Mouse (Mus musculus): ENCODE data around the gene Cend1. TPM values are rescaled to one million over a fixed set of nuclear protein-coding genes. Genes with fewer than 3 reads are reported as not detected.

Gene Cend1
- total RNA-seq, 2 experiments from 2014 or later = 279 to 288 TPM

- no peak overlapping the region for H3K4me3 ChIP-seq
- peak in 1 of 2 experiments; percentile 47 for DNase-seq (ENCODE audit: extremely low spot score in 1 of 2, low spot score in 2 of 2)
- peak; percentile 81 for TF ChIP-seq CTCF (IDR thresholded peaks at IDR 0.05)
- H3K27ac ChIP-seq = no peak overlapping the region
- intact Hi-C loops (cut with DNase I) = loop anchor here (5.0 kb wide), 1 partner anchor 67 kb away; the partner anchor contains the start of genes Deaf1 and Tmem80
Observed at GRCm38 (mm10) chr7:141394771-141395170, 34.5 kb downstream of the Cend1 start.

- intact Hi-C loops (cut with DNase I) = loop anchor here (5.0 kb wide), 1 partner anchor 67 kb away; the partner anchor contains the start of genes Deaf1 and Tmem80
Observed at GRCm38 (mm10) chr7:141394158-141394557, 35.1 kb downstream of the Cend1 start.

GRCm38 (mm10) chr7:141392552-141393222 is 36.6 kb downstream of the Cend1 start:
- Histone ChIP-seq H3K4me3 (peak overlapping the region; percentile 82), H3K27ac (peak overlapping the region; percentile 83)
- no peak for TF ChIP-seq CTCF (IDR thresholded peaks at IDR 0.05)
- no peak for DNase-seq (ENCODE audit: extremely low spot score in 1 of 2, low spot score in 2 of 2)
- intact Hi-C loops (cut with DNase I) = loop anchor here (5.0 kb wide), 1 partner anchor 65 kb away; the partner anchor contains the start of genes Deaf1 and Tmem80

More at GRCm38 (mm10) chr7:141394158-141394557, 35.1 kb downstream of the Cend1 start:
- DNase-seq (ENCODE audit: extremely low spot score in 1 of 2, low spot score in 2 of 2) = no peak
- Histone ChIP-seq H3K27ac (no peak overlapping the region), H3K4me3 (no peak overlapping the region)
- TF ChIP-seq CTCF (IDR thresholded peaks at IDR 0.05) = no peak

GRCm38 (mm10) chr7:141391625-141392551 is 37.4 kb downstream of the Cend1 start, which contains the start of gene Taldo1:
Taldo1 (plus strand) TSS chr7:141392199.
- DNase-seq (ENCODE audit: extremely low spot score in 1 of 2, low spot score in 2 of 2) = peak; percentile 94 to 95
- Histone ChIP-seq H3K27ac (peak within 1 kb of the TSS; percentile 83), H3K4me3 (peak within 1 kb of the TSS; percentile 82)
- intact Hi-C loops (cut with DNase I) = loop anchor here (5.0 kb wide), 1 partner anchor 65 kb away; the partner anchor contains the start of genes Deaf1 and Tmem80
- no peak for TF ChIP-seq CTCF (IDR thresholded peaks at IDR 0.05)

GRCm38 (mm10) chr7:141390326-141391259 is 38.7 kb downstream of the Cend1 start:
- no peak for DNase-seq (ENCODE audit: extremely low spot score in 1 of 2, low spot score in 2 of 2)
- H3K4me3 ChIP-seq = no peak overlapping the region
- intact Hi-C loops (cut with DNase I) = loop anchor here (5.0 kb wide), 1 partner anchor 63 kb away; the partner anchor contains the start of genes Deaf1 and Tmem80
- H3K27ac ChIP-seq = no peak overlapping the region
- no peak for TF ChIP-seq CTCF (IDR thresholded peaks at IDR 0.05)

- intact Hi-C loops (cut with DNase I) = no loop called here
- H3K27ac ChIP-seq = no peak overlapping the region
- TF ChIP-seq CTCF (IDR thresholded peaks at IDR 0.05) = no peak
- DNase-seq (ENCODE audit: extremely low spot score in 1 of 2, low spot score in 2 of 2) = no peak
- H3K4me3 ChIP-seq = no peak overlapping the region
Observed at GRCm38 (mm10) chr7:141388487-141389109, 40.7 kb downstream of the Cend1 start.

GRCm38 (mm10) chr7:141387807-141388486 is 41.3 kb downstream of the Cend1 start:
- Histone ChIP-seq H3K27ac (no peak overlapping the region), H3K4me3 (no peak overlapping the region)
- no peak for DNase-seq (ENCODE audit: extremely low spot score in 1 of 2, low spot score in 2 of 2)
- TF ChIP-seq CTCF (IDR thresholded peaks at IDR 0.05) = no peak
- intact Hi-C loops (cut with DNase I) = no loop called here

GRCm38 (mm10) chr7:141381068-141381835 is 48.0 kb downstream of the Cend1 start:
- no peak for DNase-seq (ENCODE audit: extremely low spot score in 1 of 2, low spot score in 2 of 2)
- TF ChIP-seq CTCF (IDR thresholded peaks at IDR 0.05) = no peak
- H3K27ac ChIP-seq = peak overlapping the region; percentile 32; the same call in 1 of the 2 replicates
- intact Hi-C loops (cut with DNase I) = no loop called here
- H3K4me3 ChIP-seq = no peak overlapping the region

- no peak for DNase-seq (ENCODE audit: extremely low spot score in 1 of 2, low spot score in 2 of 2)
- no peak overlapping the region for H3K27ac ChIP-seq
- H3K4me3 ChIP-seq = no peak overlapping the region
- no peak for TF ChIP-seq CTCF (IDR thresholded peaks at IDR 0.05)
- intact Hi-C loops (cut with DNase I) = no loop called here
Observed at GRCm38 (mm10) chr7:141379584-141379983, 49.7 kb downstream of the Cend1 start.

Other genes starting within 250 kb of the Cend1 start
- 100 to 1,000 TPM; 219 to 244 TPM for gene Hras, start 235.5 kb downstream of the Cend1 start, total RNA-seq (2021)
- gene Lrrc56, start 235.3 kb downstream of the Cend1 start, total RNA-seq (2021) = 1 to 10 TPM; 3.9 to 5.0 TPM
- gene Lmntd2, start 215.4 kb downstream of the Cend1 start, total RNA-seq (2021) = not detected
- 1 to 10 TPM in 1 of 2 experiments, under 1 TPM in 1; 0.94 to 1.3 TPM for gene Rassf7, start 213.6 kb downstream of the Cend1 start, total RNA-seq (2021)
- gene Phrf1, start 200.7 kb downstream of the Cend1 start, total RNA-seq (2021) = 10 to 100 TPM; 70.5 to 77.2 TPM
- 1 to 10 TPM in 1 of 2 experiments, under 1 TPM in 1; 0.59 to 1.2 TPM for gene Irf7, start 163.0 kb downstream of the Cend1 start, total RNA-seq (2021)
- gene Cdhr5, start 152.7 kb downstream of the Cend1 start, total RNA-seq (2021) = not detected
- gene Sct, start 150.4 kb downstream of the Cend1 start, total RNA-seq (2021) = not detected
- gene Drd4, start 137.5 kb downstream of the Cend1 start, total RNA-seq (2021) = under 1 TPM; 0.27 to 0.44 TPM
- 10 to 100 TPM; 63.1 to 63.8 TPM for gene Deaf1, start 101.8 kb downstream of the Cend1 start, total RNA-seq (2021)
- 10 to 100 TPM; 33.3 to 34.9 TPM for gene Tmem80, start 101.8 kb downstream of the Cend1 start, total RNA-seq (2021)
- gene Eps8l2, start 90.6 kb downstream of the Cend1 start, total RNA-seq (2021) = 1 to 10 TPM; 3.6 to 5.3 TPM
- 10 to 100 TPM; 87.5 to 90.9 TPM for gene Taldo1, start 37.3 kb downstream of the Cend1 start, total RNA-seq (2021)
- gene Gatd1, start 15.4 kb downstream of the Cend1 start, total RNA-seq (2021) = 10 to 100 TPM; 38.9 to 46.5 TPM
- gene Slc25a22, start 8.4 kb upstream of the Cend1 start, total RNA-seq (2021) = 100 to 1,000 TPM; 253 to 262 TPM
- 1 to 10 TPM in 1 of 2 experiments, under 1 TPM in 1; 0.93 to 1.2 TPM for gene Pidd1, start 14.5 kb upstream of the Cend1 start, total RNA-seq (2021)
- gene Rplp2, start 17.9 kb upstream of the Cend1 start, total RNA-seq (2021) = 100 to 1,000 TPM; 552 to 567 TPM
- gene Pnpla2, start 25.7 kb upstream of the Cend1 start, total RNA-seq (2021) = 10 to 100 TPM; 26.0 to 31.7 TPM
- 1 to 10 TPM; 3.7 to 5.1 TPM for gene Cracr2b, start 31.6 kb upstream of the Cend1 start, total RNA-seq (2021)
- 10 to 100 TPM; 30.7 to 31.4 TPM for gene Cd151, start 37.9 kb upstream of the Cend1 start, total RNA-seq (2021)
- gene Polr2l, start 45.6 kb upstream of the Cend1 start, total RNA-seq (2021) = 10 to 100 TPM; 38.4 to 42.3 TPM
- gene Tspan4, start 45.7 kb upstream of the Cend1 start, total RNA-seq (2021) = 10 to 100 TPM; 13.7 to 14.4 TPM
- gene Chid1, start 110.4 kb upstream of the Cend1 start, total RNA-seq (2021) = 10 to 100 TPM; 59.2 to 72.0 TPM
- 100 to 1,000 TPM; 191 to 201 TPM for gene Ap2a2, start 132.7 kb upstream of the Cend1 start, total RNA-seq (2021)
- gene Muc6, start 225.8 kb upstream of the Cend1 start, total RNA-seq (2021) = not detected

All from left cerebral cortex, adult 2 months (tissue).